Mouse (Mus musculus): ENCODE measurements around the gene Exoc3. TPM values are rescaled to one million over a fixed set of nuclear protein-coding genes. Genes with fewer than 3 reads are reported as not detected.
A peak's percentile ranks its signal among the peaks of the same experiment; 100 is the strongest.

Gene Exoc3
- polyA plus RNA-seq, 1 experiment from 2014 or later = 44.5 TPM

GRCm38 (mm10) chr13:74169446-74170164 lies 38.9 kb downstream of the Exoc3 start:
- 80% methylated on average over 10 of the region's 10 CpGs for WGBS
- H3K9ac ChIP-seq (ENCODE audit: low read length) = no peak overlapping the region
- no peak overlapping the region for H3K4me2 ChIP-seq (replicated peaks; ENCODE audit: low read depth)
- ATAC-seq (ENCODE audit: low FRiP score, low TSS enrichment) (no peak), DNase-seq (ENCODE audit: low spot score) (no peak)
- H3K4me3 ChIP-seq (ENCODE audit: low read depth, low read length) = no peak overlapping the region
- H3K9me3 ChIP-seq (ENCODE audit: control insufficient read depth, low read length) = no peaks in the 10 kb centered on the region
- TF ChIP-seq CTCF (IDR thresholded peaks at IDR 0.05; ENCODE audit: low read depth) = no peak
- TF ChIP-seq EP300 (optimal IDR thresholded peaks at IDR 0.05) = no peak
- peaks cover 15% of the 10 kb centered on the region for H3K36me3 ChIP-seq (ENCODE audit: control insufficient read depth, insufficient read depth, low read length)
- H3K27ac ChIP-seq (replicated peaks) = no peak overlapping the region
- H3K4me1 ChIP-seq (replicated peaks; ENCODE audit: control insufficient read depth, insufficient read depth) = 0 out of 2 replicates have a peak, but pooled peaks cover 4% of the 10 kb centered on the region
- H3K27me3 ChIP-seq (ENCODE audit: control insufficient read depth, insufficient read depth, low read length) = no peaks in the 10 kb centered on the region

- Histone ChIP-seq H3K4me3 (ENCODE audit: low read depth, low read length) (no peak overlapping the region), H3K9me3 (ENCODE audit: control insufficient read depth, low read length) (no peaks in the 10 kb centered on the region), H3K4me1 (replicated peaks; ENCODE audit: control insufficient read depth, insufficient read depth) (0 out of 2 replicates have a peak, but pooled peaks cover 4% of the 10 kb centered on the region), H3K4me2 (replicated peaks; ENCODE audit: low read depth) (no peak overlapping the region), H3K27ac (replicated peaks) (no peak overlapping the region), H3K27me3 (ENCODE audit: control insufficient read depth, insufficient read depth, low read length) (no peaks in the 10 kb centered on the region), H3K36me3 (ENCODE audit: control insufficient read depth, insufficient read depth, low read length) (peaks cover 6% of the 10 kb centered on the region), H3K9ac (ENCODE audit: low read length) (no peak overlapping the region)
- whole genome bisulfite sequencing = 79% methylated on average over 2 of the region's 2 CpGs
- TF ChIP-seq CTCF (IDR thresholded peaks at IDR 0.05; ENCODE audit: low read depth) (no peak), EP300 (optimal IDR thresholded peaks at IDR 0.05) (no peak)
- no peak for DNase-seq (ENCODE audit: low spot score)
- ATAC-seq (ENCODE audit: low FRiP score, low TSS enrichment) = no peak
These were observed 41.0 kb downstream of the Exoc3 start for GRCm38 (mm10) chr13:74167492-74167891.

- no peak overlapping the region for H3K27ac ChIP-seq (replicated peaks)
- peak overlapping the region; percentile 56 for H3K9ac ChIP-seq (ENCODE audit: low read length)
- 5% methylated on average over 9 of the region's 9 CpGs for WGBS
- H3K36me3 ChIP-seq (ENCODE audit: control insufficient read depth, insufficient read depth, low read length) = peaks cover 6% of the 10 kb centered on the region
- 0 out of 2 replicates have a peak, but pooled peaks cover 4% of the 10 kb centered on the region for H3K4me1 ChIP-seq (replicated peaks; ENCODE audit: control insufficient read depth, insufficient read depth)
- DNase-seq (ENCODE audit: low spot score) (no peak), ATAC-seq (ENCODE audit: low FRiP score, low TSS enrichment) (peak; percentile 16; the same call in 1 of the 2 replicates)
- peak overlapping the region; percentile 69 for H3K4me2 ChIP-seq (replicated peaks; ENCODE audit: low read depth)
- H3K27me3 ChIP-seq (ENCODE audit: control insufficient read depth, insufficient read depth, low read length) = no peaks in the 10 kb centered on the region
- TF ChIP-seq CTCF (IDR thresholded peaks at IDR 0.05; ENCODE audit: low read depth) (no peak), EP300 (optimal IDR thresholded peaks at IDR 0.05) (no peak)
- peak overlapping the region; percentile 42 for H3K4me3 ChIP-seq (ENCODE audit: low read depth, low read length)
- H3K9me3 ChIP-seq (ENCODE audit: control insufficient read depth, low read length) = no peaks in the 10 kb centered on the region
These were observed 41.5 kb downstream of the Exoc3 start for GRCm38 (mm10) chr13:74167057-74167413.

DNA sequence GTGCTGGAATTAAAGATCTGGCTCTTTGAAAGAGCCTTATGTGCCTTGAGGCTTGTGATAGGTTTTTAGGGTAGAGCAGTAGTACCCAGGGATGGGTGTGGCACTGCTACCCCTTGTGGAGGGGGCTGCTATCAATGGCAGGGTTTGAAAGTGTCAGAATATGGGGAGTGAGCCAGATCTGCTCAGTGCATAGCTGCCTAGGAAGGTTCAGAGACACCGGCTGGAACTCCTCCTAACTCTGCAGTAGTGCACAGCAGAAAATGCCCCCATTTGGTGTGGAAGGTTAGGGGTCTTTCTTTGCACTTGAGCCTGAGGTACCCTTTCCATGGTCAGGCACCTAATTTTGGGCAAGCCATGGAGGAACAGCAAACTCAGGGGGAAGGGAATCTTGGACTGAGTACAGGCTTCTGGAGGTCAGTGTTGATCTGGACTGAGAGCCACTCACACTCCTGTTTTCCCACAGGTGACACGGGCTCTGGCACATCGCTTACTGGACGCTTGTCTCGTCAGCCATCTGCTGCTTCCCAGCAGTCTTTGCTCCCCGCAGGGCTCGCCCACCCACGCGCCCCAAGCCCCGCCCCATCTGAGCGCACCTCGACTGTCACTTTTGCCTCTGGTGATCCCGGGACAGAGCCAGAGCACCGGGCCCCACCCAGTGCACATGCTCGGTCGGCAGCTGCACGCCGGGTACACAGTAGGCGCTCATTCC lies 42.0 kb downstream of the Exoc3 start:
- Histone ChIP-seq H3K4me3 (ENCODE audit: low read depth, low read length) (peak overlapping the region; percentile 42), H3K9me3 (ENCODE audit: control insufficient read depth, low read length) (no peaks in the 10 kb centered on the region), H3K27me3 (ENCODE audit: control insufficient read depth, insufficient read depth, low read length) (no peaks in the 10 kb centered on the region), H3K36me3 (ENCODE audit: control insufficient read depth, insufficient read depth, low read length) (peaks cover under 1% of the 10 kb centered on the region; the same call in 1 of the 2 replicates), H3K4me2 (replicated peaks; ENCODE audit: low read depth) (peak overlapping the region; percentile 69), H3K4me1 (replicated peaks; ENCODE audit: control insufficient read depth, insufficient read depth) (0 out of 2 replicates have a peak, but pooled peaks cover 4% of the 10 kb centered on the region), H3K27ac (replicated peaks) (no peak overlapping the region), H3K9ac (ENCODE audit: low read length) (peak overlapping the region; percentile 56)
- ATAC-seq (ENCODE audit: low FRiP score, low TSS enrichment) (peak; percentile 63), DNase-seq (ENCODE audit: low spot score) (peak; percentile 60)
- no peak for TF ChIP-seq CTCF (IDR thresholded peaks at IDR 0.05; ENCODE audit: low read depth)
- TF ChIP-seq EP300 (optimal IDR thresholded peaks at IDR 0.05) = no peak
- 12% methylated on average over 19 of the region's 19 CpGs for WGBS

- Histone ChIP-seq H3K9me3 (ENCODE audit: control insufficient read depth, low read length) (no peaks in the 10 kb centered on the region), H3K27me3 (ENCODE audit: control insufficient read depth, insufficient read depth, low read length) (no peaks in the 10 kb centered on the region), H3K4me3 (ENCODE audit: low read depth, low read length) (no peak overlapping the region), H3K36me3 (ENCODE audit: control insufficient read depth, insufficient read depth, low read length) (no peaks in the 10 kb centered on the region), H3K4me1 (replicated peaks; ENCODE audit: control insufficient read depth, insufficient read depth) (no peaks in the 10 kb centered on the region), H3K9ac (ENCODE audit: low read length) (no peak overlapping the region), H3K4me2 (replicated peaks; ENCODE audit: low read depth) (no peak overlapping the region), H3K27ac (replicated peaks) (no peak overlapping the region)
- DNase-seq (ENCODE audit: low spot score) (no peak), ATAC-seq (ENCODE audit: low FRiP score, low TSS enrichment) (no peak)
- 72% methylated on average over 2 of the region's 2 CpGs for WGBS
- TF ChIP-seq EP300 (optimal IDR thresholded peaks at IDR 0.05) = no peak
- TF ChIP-seq CTCF (IDR thresholded peaks at IDR 0.05; ENCODE audit: low read depth) = no peak
These were observed 61.2 kb downstream of the Exoc3 start for GRCm38 (mm10) chr13:74147327-74147726.

All from stomach, postnatal 0 days (tissue).